Mouse (Mus musculus): Measurements from ENCODE around the gene Enoph1.

The Enoph1 gene

DNA sequence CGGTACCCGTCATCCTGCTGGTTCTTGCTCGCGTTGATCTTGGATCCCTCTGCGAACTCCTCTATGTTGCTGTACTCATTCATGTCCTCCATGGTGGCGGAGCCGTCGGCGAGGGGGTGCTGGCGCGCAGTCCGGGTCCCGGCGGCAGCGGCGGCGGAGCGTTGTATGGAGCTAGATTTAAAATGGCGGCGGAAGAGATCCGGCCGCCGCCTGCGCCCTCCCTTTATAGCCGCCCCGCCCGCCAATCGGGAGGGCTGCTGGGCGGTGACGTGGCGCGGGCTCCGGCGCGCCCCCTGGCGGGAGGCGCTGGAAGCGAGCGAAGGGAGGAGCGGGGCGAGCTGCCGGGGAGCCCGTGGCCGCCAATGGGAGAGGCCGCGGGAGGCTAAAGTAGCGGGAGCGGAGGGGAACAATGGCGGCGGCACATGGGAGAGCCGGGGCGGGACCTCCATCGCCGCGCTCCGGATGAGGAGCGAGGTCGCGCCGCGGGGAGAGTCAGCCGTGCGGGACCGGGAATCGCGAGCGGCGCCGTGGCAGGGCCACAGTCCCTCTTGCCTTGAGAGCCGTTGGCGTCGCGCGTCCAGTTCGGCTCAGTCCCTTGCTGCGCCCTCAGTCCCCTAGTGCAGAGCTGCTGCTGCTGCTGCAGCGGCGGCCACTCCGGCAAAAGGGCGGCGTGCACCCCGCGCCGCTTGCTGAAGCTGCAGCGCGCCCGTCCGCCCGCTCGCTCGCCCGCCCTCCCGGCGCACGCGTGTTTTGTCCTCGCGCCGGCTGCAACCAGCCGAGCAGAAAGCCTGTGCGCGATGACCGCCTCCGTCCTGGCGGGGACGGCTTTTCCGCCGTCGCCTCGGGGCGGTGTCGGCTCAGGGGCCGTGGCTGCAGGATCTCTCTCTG is 827 bp upstream of the Enoph1 start:
- in situ Hi-C loops (cut with MboI; ENCODE audit: unreplicated experiment in 2 of 2) = loop anchor here in 1 of 2 experiments (5.0 to 25.0 kb wide), 2 partner anchors 57 to 773 kb away; partner anchors contain the start of gene Abraxas1

GRCm38 (mm10) chr5:100040281-100040784 is 548 bp downstream of the Enoph1 start:
- in situ Hi-C loops (cut with MboI; ENCODE audit: unreplicated experiment in 2 of 2) = loop anchor here in 1 of 2 experiments (25.0 kb wide), 1 partner anchor 772 kb away; the partner anchor contains the start of gene Abraxas1

- in situ Hi-C loops (cut with MboI; ENCODE audit: unreplicated experiment in 2 of 2) = loop anchor here in 1 of 2 experiments (25.0 kb wide), 1 partner anchor 771 kb away; the partner anchor contains the start of gene Abraxas1
Observed at GRCm38 (mm10) chr5:100041272-100041671, 1.5 kb downstream of the Enoph1 start.

- in situ Hi-C loops (cut with MboI; ENCODE audit: unreplicated experiment in 2 of 2) = loop anchor here in 1 of 2 experiments (25.0 kb wide), 1 partner anchor 770 kb away; the partner anchor contains the start of gene Abraxas1
Observed at GRCm38 (mm10) chr5:100042467-100042866, 2.7 kb downstream of the Enoph1 start.

GRCm38 (mm10) chr5:100043361-100043760 is 3.6 kb downstream of the Enoph1 start:
- in situ Hi-C loops (cut with MboI; ENCODE audit: unreplicated experiment in 2 of 2) = loop anchor here in 1 of 2 experiments (25.0 kb wide), 1 partner anchor 769 kb away; the partner anchor contains the start of gene Abraxas1

DNA sequence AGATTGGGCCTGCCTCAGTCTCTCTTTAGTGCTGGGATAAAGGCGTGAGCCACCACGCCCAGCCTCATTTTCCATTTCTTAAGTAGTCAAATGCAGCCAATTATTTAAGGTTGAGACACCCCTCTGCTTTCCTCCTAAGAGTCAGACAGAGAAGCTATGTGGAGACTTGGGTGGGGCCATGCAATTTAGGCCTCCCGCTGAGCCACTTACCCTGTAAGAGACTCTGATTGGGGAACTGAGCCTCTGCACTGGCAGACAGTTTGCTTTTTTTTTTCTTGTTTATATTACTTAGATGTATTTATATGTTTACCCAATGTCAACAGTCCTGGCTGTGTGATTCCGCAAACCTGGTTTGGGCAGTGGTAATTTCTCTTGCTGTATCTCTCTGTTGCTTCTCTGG is 4.2 kb downstream of the Enoph1 start:
- in situ Hi-C loops (cut with MboI; ENCODE audit: unreplicated experiment in 2 of 2) = loop anchor here in 1 of 2 experiments (25.0 kb wide), 1 partner anchor 768 kb away; the partner anchor contains the start of gene Abraxas1

DNA sequence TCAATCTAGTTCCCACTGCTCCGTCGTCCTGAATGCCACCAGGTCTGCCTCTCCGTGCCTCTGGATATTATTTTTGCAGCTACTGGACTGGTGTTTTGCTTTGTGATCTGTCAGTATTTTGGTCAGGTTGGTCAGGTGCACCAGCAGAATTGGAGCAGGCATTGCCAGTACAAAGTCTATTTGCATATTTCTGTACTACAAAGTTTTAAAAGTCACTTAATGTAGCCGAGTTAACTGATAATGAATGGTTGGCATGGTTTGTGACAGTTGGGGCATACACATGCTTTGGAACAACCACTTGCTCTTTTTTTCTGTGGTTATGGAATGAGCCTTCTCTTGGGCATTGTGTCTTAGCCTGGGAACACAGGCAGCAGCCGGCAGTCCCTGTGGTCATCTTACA is 4.8 kb downstream of the Enoph1 start:
- in situ Hi-C loops (cut with MboI; ENCODE audit: unreplicated experiment in 2 of 2) = loop anchor here in 1 of 2 experiments (25.0 kb wide), 1 partner anchor 768 kb away; the partner anchor contains the start of gene Abraxas1

DNA sequence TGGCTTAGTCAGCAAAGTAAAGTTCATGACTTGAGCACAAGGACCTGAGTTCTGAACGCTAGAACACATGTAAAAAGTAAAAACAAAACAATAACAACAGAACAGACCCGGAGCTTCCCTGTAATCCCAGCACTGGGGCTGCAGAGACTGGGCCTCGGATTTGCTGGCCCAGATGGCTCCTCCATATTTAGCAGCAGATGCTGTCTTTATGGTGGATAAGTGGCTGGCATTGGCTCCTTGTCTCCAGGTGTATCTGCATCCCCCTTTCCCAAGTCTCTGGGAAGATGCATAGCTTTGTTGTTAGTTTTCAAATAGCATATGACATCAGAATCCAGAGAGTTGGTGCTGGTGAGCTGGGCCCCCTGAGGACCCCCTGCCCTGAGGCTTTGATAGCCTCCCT is 6.3 kb downstream of the Enoph1 start:
- in situ Hi-C loops (cut with MboI; ENCODE audit: unreplicated experiment in 2 of 2) = loop anchor here in 1 of 2 experiments (25.0 kb wide), 1 partner anchor 766 kb away; the partner anchor contains the start of gene Abraxas1

GRCm38 (mm10) chr5:100047143-100047640 is 7.4 kb downstream of the Enoph1 start:
- in situ Hi-C loops (cut with MboI; ENCODE audit: unreplicated experiment in 2 of 2) = loop anchor here in 1 of 2 experiments (25.0 kb wide), 1 partner anchor 765 kb away; the partner anchor contains the start of gene Abraxas1

- in situ Hi-C loops (cut with MboI; ENCODE audit: unreplicated experiment in 2 of 2) = loop anchor here in 1 of 2 experiments (25.0 kb wide), 1 partner anchor 764 kb away; the partner anchor contains the start of gene Abraxas1
Observed at GRCm38 (mm10) chr5:100047871-100048270, 8.1 kb downstream of the Enoph1 start.

DNA sequence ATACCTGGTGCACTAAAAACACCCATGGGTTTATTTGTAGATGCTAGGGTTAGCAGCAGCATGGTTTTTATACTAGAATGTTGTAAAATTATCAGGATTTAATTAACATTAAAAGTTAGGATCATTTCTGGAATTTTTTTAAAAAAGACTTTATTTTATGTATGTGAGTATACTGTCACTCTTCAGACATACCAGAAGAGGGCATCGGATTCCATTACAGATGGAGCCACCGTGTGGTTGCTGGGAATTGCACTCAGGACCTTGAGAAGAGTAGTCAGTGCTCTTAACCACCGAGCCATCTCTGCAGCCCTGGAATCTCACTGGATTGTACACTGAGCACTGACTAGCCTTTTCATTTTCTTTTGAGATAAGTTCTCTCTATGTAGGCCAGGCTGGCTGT is 10.1 kb downstream of the Enoph1 start:
- in situ Hi-C loops (cut with MboI; ENCODE audit: unreplicated experiment in 2 of 2) = loop anchor here (25.0 kb wide), 2 partner anchors 612 to 762 kb away; partner anchors contain the start of gene Abraxas1 (in 1 of the 2)

GRCm38 (mm10) chr5:100052728-100053127 is 12.9 kb downstream of the Enoph1 start:
- in situ Hi-C loops (cut with MboI; ENCODE audit: unreplicated experiment in 2 of 2) = loop anchor here (25.0 kb wide), 1 partner anchor 610 kb away; no protein-coding TSS in a partner anchor

DNA sequence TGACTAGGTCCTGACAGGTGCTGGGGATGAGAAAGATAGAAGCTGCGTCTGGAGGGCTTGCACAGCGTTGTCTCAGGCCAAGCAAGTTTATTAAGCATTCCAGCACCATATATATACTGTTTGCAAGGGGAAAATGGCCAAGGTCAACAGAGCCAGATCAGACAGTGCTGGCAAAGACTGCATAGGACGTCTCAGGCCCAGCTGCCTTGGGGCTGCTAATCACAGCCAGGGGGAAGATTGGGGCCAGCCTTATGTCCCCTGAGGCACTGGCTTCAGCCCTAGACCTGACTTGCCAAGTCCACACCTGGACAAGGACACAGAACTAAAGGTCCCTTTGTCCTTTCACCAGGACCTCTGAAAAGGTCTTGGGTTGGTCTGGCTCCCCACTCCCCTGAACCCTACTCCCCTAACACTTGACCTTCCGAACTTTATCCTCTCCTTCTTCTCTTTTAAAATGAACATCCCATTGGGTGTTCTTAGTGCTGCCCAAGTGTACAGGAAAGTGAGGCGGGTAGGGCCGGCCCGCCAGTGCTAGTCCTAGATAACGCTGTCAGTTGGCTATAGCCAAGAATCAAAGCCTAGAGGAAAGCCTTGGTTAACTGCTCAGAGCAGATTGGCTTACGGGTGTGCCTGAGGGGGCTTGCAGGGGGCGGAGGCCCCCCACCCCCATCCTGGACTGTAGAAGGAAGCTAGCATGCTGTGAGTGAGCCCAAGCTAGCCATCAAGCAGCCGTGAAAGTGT is 15.2 kb downstream of the Enoph1 start:
- in situ Hi-C loops (cut with MboI; ENCODE audit: unreplicated experiment in 2 of 2) = loop anchor here (25.0 kb wide), 1 partner anchor 607 kb away; no protein-coding TSS in a partner anchor

GRCm38 (mm10) chr5:100055866-100056369 is 16.1 kb downstream of the Enoph1 start:
- in situ Hi-C loops (cut with MboI; ENCODE audit: unreplicated experiment in 2 of 2) = loop anchor here (25.0 kb wide), 1 partner anchor 606 kb away; no protein-coding TSS in a partner anchor

DNA sequence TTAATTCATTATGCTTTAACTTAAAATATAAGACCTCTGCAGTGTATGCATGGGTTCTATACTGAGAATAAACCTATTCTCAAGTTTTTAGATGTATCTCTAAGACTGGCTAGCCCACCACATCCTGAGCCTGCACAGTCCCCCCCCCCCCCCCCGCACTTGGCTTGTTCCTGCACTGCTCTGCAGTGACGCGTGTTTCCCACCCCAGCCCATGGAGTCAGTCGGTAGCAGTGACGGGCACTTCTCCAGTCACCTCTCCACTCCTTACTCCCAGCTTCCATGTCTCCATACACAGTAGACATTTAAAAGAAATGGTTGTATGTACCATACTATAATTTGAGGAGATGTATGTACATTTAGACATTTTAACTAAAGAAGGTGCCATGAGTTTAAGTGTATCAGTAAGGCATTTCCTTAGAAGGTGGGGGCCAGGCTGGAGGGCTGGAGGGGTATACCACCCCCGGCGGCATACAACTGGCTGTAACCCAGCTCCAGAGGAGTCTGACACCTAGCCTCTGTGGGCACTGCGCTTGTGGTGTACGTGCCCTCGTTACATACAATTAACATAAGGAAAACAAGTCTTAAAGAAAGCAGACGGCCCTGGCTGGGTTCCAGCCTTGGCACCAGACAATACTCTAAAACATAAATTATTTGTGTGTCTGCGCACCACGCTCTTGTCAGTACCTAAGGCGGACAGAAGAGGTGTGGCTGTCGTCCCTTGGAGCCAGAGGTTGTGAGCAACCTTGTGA is 17.9 kb downstream of the Enoph1 start:
- in situ Hi-C loops (cut with MboI; ENCODE audit: unreplicated experiment in 2 of 2) = loop anchor here (25.0 kb wide), 1 partner anchor 605 kb away; no protein-coding TSS in a partner anchor

DNA sequence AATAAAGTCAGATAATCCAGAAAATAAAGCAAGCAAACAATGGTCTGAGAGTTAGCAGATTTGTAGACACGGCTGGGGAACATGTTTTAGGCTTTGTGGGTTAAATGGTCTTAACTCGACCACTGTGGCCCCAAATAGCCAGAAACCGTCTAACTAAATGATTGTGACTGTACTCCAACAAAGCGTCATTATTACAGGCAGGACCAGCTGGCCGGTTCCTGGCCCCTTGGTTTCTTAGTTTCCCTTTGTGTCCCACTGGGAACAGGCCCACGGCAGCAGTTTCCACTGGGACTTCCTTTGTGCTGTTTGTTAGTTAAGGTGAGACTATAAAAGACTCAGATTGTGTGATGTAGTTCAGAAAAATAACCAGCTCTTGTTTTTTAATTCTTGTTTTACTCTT is 18.9 kb downstream of the Enoph1 start:
- in situ Hi-C loops (cut with MboI; ENCODE audit: unreplicated experiment in 2 of 2) = loop anchor here (25.0 kb wide), 1 partner anchor 604 kb away; no protein-coding TSS in a partner anchor

DNA sequence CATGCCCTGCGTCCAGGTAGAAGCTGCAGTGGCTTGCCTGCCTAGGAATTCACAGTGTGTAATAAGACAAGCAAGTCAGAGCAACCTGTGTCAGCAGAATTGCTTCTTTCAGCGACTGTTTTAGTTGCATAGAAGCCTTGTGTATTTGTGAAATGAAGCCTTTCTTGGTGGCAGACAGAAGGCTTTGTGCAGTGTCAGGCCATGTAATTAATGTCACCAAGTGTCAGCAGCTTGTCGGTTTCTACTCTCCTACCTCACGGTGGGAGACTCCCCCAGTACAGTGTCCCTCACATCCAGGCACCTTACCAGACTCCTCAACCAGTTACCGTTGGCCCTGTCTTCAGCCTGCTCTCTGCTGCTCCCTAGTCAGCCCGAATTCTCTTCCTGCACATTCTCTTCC is 19.5 kb downstream of the Enoph1 start:
- in situ Hi-C loops (cut with MboI; ENCODE audit: unreplicated experiment in 2 of 2) = loop anchor here (25.0 kb wide), 1 partner anchor 603 kb away; no protein-coding TSS in a partner anchor

GRCm38 (mm10) chr5:100060876-100061275 is 21.1 kb downstream of the Enoph1 start:
- in situ Hi-C loops (cut with MboI; ENCODE audit: unreplicated experiment in 2 of 2) = loop anchor here (10.0 to 25.0 kb wide), 2 partner anchors 474 to 601 kb away; no protein-coding TSS in a partner anchor
